Comparison of ENCODE assay signal across 14 mouse cellular contexts in genomic region chr11:81150621-81151020, GRCm38 (mm10).
DNase-seq lines count a peak whose midpoint lies in the region; ATAC-seq and TF ChIP-seq lines count a peak whose summit lies in the region.
"Had no signal": no experiment of that assay in that cellular context is flagged by ENCODE, and none has a peak within 500 bp of the region (broad histone marks: within the 10 kb centered on the region; RNA-seq: fewer than 3 reads in every experiment).

No protein-coding gene starts in this region.

- TF ChIP-seq CTCF in lung, postnatal 0 days (IDR thresholded peaks at IDR 0.05): no peak

- H3K4me1 ChIP-seq in heart, embryonic 11.5 days (ENCODE audit: control insufficient read depth, insufficient read depth, low read length): 0 out of 2 replicates have a peak, but pooled peaks cover 10% of the 10 kb centered on the region
- H3K4me1 ChIP-seq in lung, postnatal 0 days (ENCODE audit: insufficient read depth, low read depth, low read length): no peaks in the 10 kb centered on the region; the same call in 1 of the 2 replicates

- TF ChIP-seq EP300 in lung, postnatal 0 days (IDR thresholded peaks at IDR 0.05): no peak

- 60% methylated on average over 8 of the region's 8 CpGs for WGBS in heart, embryonic 11.5 days (ENCODE audit: insufficient replicate concordance)
- 68% methylated on average over 8 of the region's 8 CpGs for WGBS in lung, postnatal 0 days

- H3K9me3 ChIP-seq in heart, embryonic 11.5 days (replicated peaks; ENCODE audit: control insufficient read depth, low read length): no peaks in the 10 kb centered on the region
- no peaks in the 10 kb centered on the region for H3K9me3 ChIP-seq in lung, postnatal 0 days (ENCODE audit: low read length)
- H3K9me3 ChIP-seq: heart, embryonic 10.5 days; liver, embryonic 15.5 days had no signal

- H3K9ac ChIP-seq in heart, embryonic 11.5 days (ENCODE audit: low read depth, low read length): no peak overlapping the region
- no peak overlapping the region for H3K9ac ChIP-seq in lung, postnatal 0 days (replicated peaks; ENCODE audit: low read depth)
- H3K9ac ChIP-seq: liver, embryonic 15.5 days had no signal

- H3K27ac ChIP-seq in heart, embryonic 11.5 days (ENCODE audit: low read depth, low read length): no peak overlapping the region
- no peak overlapping the region for H3K27ac ChIP-seq in lung, postnatal 0 days (ENCODE audit: low read length)
- H3K27ac ChIP-seq: heart, embryonic 10.5 days; liver, embryonic 15.5 days had no signal

- no peak overlapping the region for H3K4me2 ChIP-seq in heart, embryonic 11.5 days
- H3K4me2 ChIP-seq in lung, postnatal 0 days (replicated peaks; ENCODE audit: low read depth, low read length): no peak overlapping the region
- H3K4me2 ChIP-seq: liver, embryonic 15.5 days had no signal

- no peaks in the 10 kb centered on the region for H3K36me3 ChIP-seq in heart, embryonic 11.5 days (ENCODE audit: control insufficient read depth, insufficient read depth, low read length)
- no peaks in the 10 kb centered on the region for H3K36me3 ChIP-seq in lung, postnatal 0 days (ENCODE audit: insufficient read depth, low read length)
- H3K36me3 ChIP-seq: heart, embryonic 10.5 days; liver, embryonic 15.5 days had no signal

- no peak overlapping the region for H3K4me3 ChIP-seq in heart, embryonic 11.5 days (ENCODE audit: low read depth, low read length)
- H3K4me3 ChIP-seq in lung, postnatal 0 days (ENCODE audit: low read depth, low read length): no peak overlapping the region
- H3K4me3 ChIP-seq: heart, embryonic 10.5 days; liver, embryonic 15.5 days had no signal

- peak; percentile 35 for DNase-seq in heart, adult 11 months
- peak; percentile 79 for DNase-seq in brain, adult 2 months (ENCODE audit: low read depth, low spot score)
- peak; percentile 91 to 95 for DNase-seq in cerebellum, postnatal 10 days
- DNase-seq in layer of hippocampus, postnatal 14 days (ENCODE audit: low spot score in 2 of 2): peak; percentile 26 to 35
- no peak for DNase-seq in lung, postnatal 0 days (ENCODE audit: low spot score)
- DNase-seq in adrenal gland, adult 2 months: no peak
- no peak for DNase-seq in frontal cortex, postnatal 25 days (ENCODE audit: low spot score in 2 of 2)
- DNase-seq: kidney, postnatal 14 days; right cerebral cortex, postnatal 25 days; thymus, postnatal 36 days had no signal

- ATAC-seq in heart, embryonic 11.5 days (replicated peaks; ENCODE audit: insufficient number of reproducible peaks, low FRiP score, low TSS enrichment): no peak
- ATAC-seq in lung, postnatal 0 days: no peak
- ATAC-seq: activated CD4-positive, CD25-positive, alpha-beta regulatory T cell, adult 4 months had no signal

- peaks cover 56% of the 10 kb centered on the region for H3K27me3 ChIP-seq in heart, embryonic 11.5 days (ENCODE audit: control insufficient read depth, insufficient read depth, low read length)
- H3K27me3 ChIP-seq in lung, postnatal 0 days (replicated peaks; ENCODE audit: insufficient read depth, low read length): peaks cover 41% of the 10 kb centered on the region

Comparison
In these comparisons a context has a peak if more than half of its experiments do, and no peak if none do; other contexts are left out.
1. DNase-seq: peak in heart, adult 11 months (single experiment), brain, adult 2 months (single experiment), cerebellum, postnatal 10 days (2 of 2) and layer of hippocampus, postnatal 14 days (2 of 2); none in lung, postnatal 0 days (single experiment), adrenal gland, adult 2 months (single experiment) and frontal cortex, postnatal 25 days (0 of 2).